Mouse (Mus musculus): ENCODE data around the gene Rbms3. TPM values are rescaled to one million over a fixed set of nuclear protein-coding genes. Genes with fewer than 3 reads are reported as not detected.

Rbms3 gene
- total RNA-seq, 4 experiments from 2014 or later: 18.3 to 45.0 (median 31.7) TPM

GRCm38 (mm10) chr9:116724581-116724980 lies 905.1 kb downstream of the Rbms3 start:
- DNase-seq: no peak

GRCm38 (mm10) chr9:116703119-116703518 lies 926.6 kb downstream of the Rbms3 start:
- DNase-seq: no peak

GRCm38 (mm10) chr9:116702611-116703010 lies 927.1 kb downstream of the Rbms3 start:
- no peak for DNase-seq

GRCm38 (mm10) chr9:116701511-116702179 lies 928.1 kb downstream of the Rbms3 start:
- no peak for DNase-seq

- DNase-seq: no peak
Observed at GRCm38 (mm10) chr9:116688615-116689014, 941.1 kb downstream of the Rbms3 start.

- no peak for DNase-seq
Observed at GRCm38 (mm10) chr9:116677142-116677541, 952.6 kb downstream of the Rbms3 start.

GRCm38 (mm10) chr9:116676445-116676844 lies 953.3 kb downstream of the Rbms3 start:
- no peak for DNase-seq

- no peak for DNase-seq
Observed at GRCm38 (mm10) chr9:116674191-116674590, 955.5 kb downstream of the Rbms3 start.

GRCm38 (mm10) chr9:116661026-116661425 lies 968.7 kb downstream of the Rbms3 start:
- no peak for DNase-seq

- DNase-seq: no peak
Observed at GRCm38 (mm10) chr9:116659936-116660335, 969.8 kb downstream of the Rbms3 start.

GRCm38 (mm10) chr9:116657141-116657540 lies 972.6 kb downstream of the Rbms3 start:
- no peak for DNase-seq

- no peak for DNase-seq
Observed at GRCm38 (mm10) chr9:116651414-116651813, 978.3 kb downstream of the Rbms3 start.

GRCm38 (mm10) chr9:116649955-116650354 lies 979.8 kb downstream of the Rbms3 start:
- DNase-seq: no peak

GRCm38 (mm10) chr9:116649086-116649792 lies 980.5 kb downstream of the Rbms3 start:
- no peak for DNase-seq

GRCm38 (mm10) chr9:116644616-116645015 lies 985.1 kb downstream of the Rbms3 start:
- no peak for DNase-seq

- no peak for DNase-seq
Observed at GRCm38 (mm10) chr9:116640302-116640679, 989.4 kb downstream of the Rbms3 start.

GRCm38 (mm10) chr9:116639597-116640301 lies 990.0 kb downstream of the Rbms3 start:
- DNase-seq: peak; percentile 21

- DNase-seq: no peak
Observed at GRCm38 (mm10) chr9:116633786-116634185, 995.9 kb downstream of the Rbms3 start.

- DNase-seq: no peak
Observed at GRCm38 (mm10) chr9:116633075-116633474, 996.6 kb downstream of the Rbms3 start.

GRCm38 (mm10) chr9:116631816-116632215 lies 997.9 kb downstream of the Rbms3 start:
- no peak for DNase-seq

- DNase-seq: no peak
Observed at GRCm38 (mm10) chr9:116630805-116631204, 998.9 kb downstream of the Rbms3 start.

- no peak for DNase-seq
Observed at GRCm38 (mm10) chr9:116620434-116620833, 1009.3 kb downstream of the Rbms3 start.

- DNase-seq: no peak
Observed at GRCm38 (mm10) chr9:116618886-116619285, 1010.8 kb downstream of the Rbms3 start.
